Mouse (Mus musculus) C2C12 (cell line): Measurements from ENCODE around the gene Krt88. TPM values are rescaled to one million over a fixed set of nuclear protein-coding genes. Genes with fewer than 3 reads are reported as not detected.

Experiments
- H3K27me3 ChIP-seq: one replicate; pipeline ENCODE4 v1.6.1; 2011; ENCODE audit not compliant: control insufficient read depth, insufficient read depth, insufficient read length
- H3K36me3 ChIP-seq: one replicate; pipeline ENCODE4 v1.6.1; 2011; ENCODE audit not compliant: control insufficient read depth, insufficient read depth
- H3K4me3 ChIP-seq: one replicate; pipeline ENCODE4 v1.5.1; 2011; ENCODE audit warnings: mild to moderate bottlenecking, control low read depth; ENCODE audit not compliant: poor library complexity, insufficient read depth, severe bottlenecking
- H3K79me2 ChIP-seq: one replicate; pipeline ENCODE4 v1.6.1; 2011; ENCODE audit not compliant: control insufficient read depth, insufficient read depth
- H3K79me3 ChIP-seq: one replicate; pipeline ENCODE4 v1.6.1; 2011; ENCODE audit warnings: low read depth, control low read depth
- H3ac ChIP-seq: one replicate; pipeline ENCODE3; 2011; ENCODE audit warnings: low read depth; ENCODE audit not compliant: control insufficient read depth, insufficient read length
- CEBPB ChIP-seq: IDR thresholded peaks from one replicate; pipeline ENCODE4 v1.6.1; 2011; ENCODE audit warnings: low read depth, mild to moderate bottlenecking, control low read depth, moderate library complexity
- CTCF ChIP-seq: IDR thresholded peaks from one replicate; pipeline ENCODE4 v1.5.1; 2011; ENCODE audit not compliant: control insufficient read depth, insufficient read depth, insufficient read length
- FOSL1 ChIP-seq: IDR thresholded peaks from one replicate; pipeline ENCODE4 v1.8.0; 2011; ENCODE audit warnings: mild to moderate bottlenecking, low read length; ENCODE audit not compliant: poor library complexity, insufficient read depth, severe bottlenecking
- MAX ChIP-seq: IDR thresholded peaks from one replicate; pipeline ENCODE4 v1.6.1; 2011; ENCODE audit warnings: mild to moderate bottlenecking, control low read depth
- MYOD1 ChIP-seq: IDR thresholded peaks from one replicate; pipeline ENCODE4 v1.6.1; 2011; ENCODE audit warnings: low read depth; ENCODE audit not compliant: control insufficient read depth, insufficient read length
- MYOG ChIP-seq: IDR thresholded peaks from one replicate; pipeline ENCODE4 v1.6.1; 2011; ENCODE audit not compliant: control insufficient read depth, insufficient read length; ENCODE audit errors: extremely low read depth
- USF1 ChIP-seq: IDR thresholded peaks from one replicate; pipeline ENCODE4 v1.6.1; 2011; ENCODE audit warnings: low read depth, mild to moderate bottlenecking, control low read depth, moderate library complexity
- polyA plus RNA-seq: library from polyadenylated mRNA; unstranded; fragments of >200 nt; fragmentation: generic; extraction: Trizol; gene quantifications from one replicate; pipeline ENCODE4 v1.2.1, GENCODE M21; 2012; ENCODE audit warnings: missing spikeins

Krt88 gene
- polyA plus RNA-seq, 1 experiment: not detected

- no peak overlapping the region for H3K4me3 ChIP-seq
- no peaks in the 10 kb centered on the region for H3K79me2 ChIP-seq
- no peaks in the 10 kb centered on the region for H3K36me3 ChIP-seq
- no peak for TF ChIP-seq FOSL1
- TF ChIP-seq CEBPB: no peak
- no peak for TF ChIP-seq MAX
- no peak for TF ChIP-seq USF1
- no peak for TF ChIP-seq CTCF
- TF ChIP-seq MYOD1: no peak
- TF ChIP-seq MYOG: no peak
- no peaks in the 10 kb centered on the region for H3K79me3 ChIP-seq
- H3K27me3 ChIP-seq: peaks cover 86% of the 10 kb centered on the region
- H3ac ChIP-seq: no peak overlapping the region
Observed at GRCm38 (mm10) chr15:101482056-101482455, 34.5 kb downstream of the Krt88 start.

GRCm38 (mm10) chr15:101483646-101484045 lies 36.1 kb downstream of the Krt88 start:
- Histone ChIP-seq H3K4me3 (no peak overlapping the region), H3K79me2 (no peaks in the 10 kb centered on the region), H3K79me3 (no peaks in the 10 kb centered on the region), H3K36me3 (no peaks in the 10 kb centered on the region), H3K27me3 (peaks cover 90% of the 10 kb centered on the region), H3ac (no peak overlapping the region)
- TF ChIP-seq MYOG: no peak
- no peak for TF ChIP-seq MYOD1
- TF ChIP-seq USF1: no peak
- TF ChIP-seq MAX: no peak
- TF ChIP-seq CEBPB: no peak
- TF ChIP-seq CTCF: no peak
- TF ChIP-seq FOSL1: no peak

GRCm38 (mm10) chr15:101484939-101485338 lies 37.4 kb downstream of the Krt88 start:
- no peak overlapping the region for H3ac ChIP-seq
- peaks cover 91% of the 10 kb centered on the region for H3K27me3 ChIP-seq
- H3K4me3 ChIP-seq: no peak overlapping the region
- no peaks in the 10 kb centered on the region for H3K36me3 ChIP-seq
- no peaks in the 10 kb centered on the region for H3K79me3 ChIP-seq
- H3K79me2 ChIP-seq: no peaks in the 10 kb centered on the region
- TF ChIP-seq MAX (no peak), CEBPB (peak; percentile 51)

GRCm38 (mm10) chr15:101485911-101486635 lies 38.5 kb downstream of the Krt88 start:
- Histone ChIP-seq H3ac (no peak overlapping the region), H3K27me3 (peaks cover 91% of the 10 kb centered on the region), H3K79me2 (no peaks in the 10 kb centered on the region), H3K36me3 (no peaks in the 10 kb centered on the region), H3K79me3 (no peaks in the 10 kb centered on the region), H3K4me3 (no peak overlapping the region)
- no peak for TF ChIP-seq USF1
- no peak for TF ChIP-seq CTCF
- TF ChIP-seq CEBPB: no peak
- no peak for TF ChIP-seq MYOD1
- no peak for TF ChIP-seq MAX
- TF ChIP-seq FOSL1: no peak
- TF ChIP-seq MYOG: no peak

GRCm38 (mm10) chr15:101491431-101491830 lies 43.9 kb downstream of the Krt88 start, which contains the start of gene Krt83:
Gene Krt83 (minus strand): TSS chr15:101491512.
- Histone ChIP-seq H3ac (no peak within 1 kb of the TSS), H3K4me3 (no peak within 1 kb of the TSS), H3K79me2 (no peaks in the 10 kb centered on the region), H3K79me3 (no peaks in the 10 kb centered on the region), H3K27me3 (peaks cover 71% of the 10 kb centered on the region), H3K36me3 (no peaks in the 10 kb centered on the region)
- TF ChIP-seq MAX (no peak), CEBPB (no peak)

- no peaks in the 10 kb centered on the region for H3K79me2 ChIP-seq
- TF ChIP-seq USF1 (peak; percentile 80), CEBPB (no peak), MYOG (no peak)
- H3K79me3 ChIP-seq: no peaks in the 10 kb centered on the region
- no peak overlapping the region for H3ac ChIP-seq
- no peak overlapping the region for H3K4me3 ChIP-seq
- peaks cover 63% of the 10 kb centered on the region for H3K27me3 ChIP-seq
- no peaks in the 10 kb centered on the region for H3K36me3 ChIP-seq
Observed at GRCm38 (mm10) chr15:101492718-101493117, 45.2 kb downstream of the Krt88 start.
